Mouse (Mus musculus): ENCODE results near the gene Zfp462. TPM values are rescaled to one million over a fixed set of nuclear protein-coding genes. Genes with fewer than 3 reads are reported as not detected.

Gene Zfp462
- total and polyA plus RNA-seq, 3 experiments, result 0.05 TPM; not detected in 2

- ATAC-seq (ENCODE audit: extremely low read depth, insufficient number of reproducible peaks, low FRiP score, poor library complexity, severe bottlenecking) (no peak), DNase-seq (ENCODE audit: low spot score) (no peak)
- no peaks in the 10 kb centered on the region for H3K27me3 ChIP-seq (ENCODE audit: insufficient read depth, low read length)
- no peaks in the 10 kb centered on the region for H3K4me1 ChIP-seq (ENCODE audit: insufficient read depth, low read depth, low read length)
- no peak for TF ChIP-seq TAL1 (conservative IDR thresholded peaks at IDR 0.05; ENCODE audit: low read depth, low read length)
- no peak for TF ChIP-seq GATA1 (IDR thresholded peaks at IDR 0.05; ENCODE audit: borderline replicate concordance, low read length)
- no peak for TF ChIP-seq GATA2 (IDR thresholded peaks at IDR 0.05; ENCODE audit: borderline replicate concordance, low read depth, low read length)
- TF ChIP-seq POLR2AphosphoS5 (IDR thresholded peaks at IDR 0.05; ENCODE audit: insufficient replicate concordance, low read depth, low read length), result no peak
- TF ChIP-seq CTCF (IDR thresholded peaks at IDR 0.05; ENCODE audit: low read depth, low read length), result no peak
- H3K4me3 ChIP-seq (ENCODE audit: low read depth, low read length), result no peak overlapping the region
- H3K36me3 ChIP-seq (replicated peaks), result no peaks in the 10 kb centered on the region
- peaks cover 57% of the 10 kb centered on the region for H3K9me3 ChIP-seq (replicated peaks)
Observed at GRCm38 (mm10) chr4:55121126-55121525, 176.3 kb downstream of the Zfp462 start.

GRCm38 (mm10) chr4:55121952-55122351 lies 177.1 kb downstream of the Zfp462 start:
- no peak for ATAC-seq (ENCODE audit: extremely low read depth, insufficient number of reproducible peaks, low FRiP score, poor library complexity, severe bottlenecking)
- TF ChIP-seq CTCF (IDR thresholded peaks at IDR 0.05; ENCODE audit: low read depth, low read length), result no peak
- TF ChIP-seq POLR2AphosphoS5 (IDR thresholded peaks at IDR 0.05; ENCODE audit: insufficient replicate concordance, low read depth, low read length), result no peak
- TF ChIP-seq GATA2 (IDR thresholded peaks at IDR 0.05; ENCODE audit: borderline replicate concordance, low read depth, low read length), result no peak
- TF ChIP-seq GATA1 (IDR thresholded peaks at IDR 0.05; ENCODE audit: borderline replicate concordance, low read length), result no peak
- no peak for TF ChIP-seq TAL1 (conservative IDR thresholded peaks at IDR 0.05; ENCODE audit: low read depth, low read length)
- Histone ChIP-seq H3K36me3 (replicated peaks) (no peaks in the 10 kb centered on the region), H3K4me3 (ENCODE audit: low read depth, low read length) (no peak overlapping the region), H3K4me1 (ENCODE audit: insufficient read depth, low read depth, low read length) (no peaks in the 10 kb centered on the region), H3K27me3 (ENCODE audit: insufficient read depth, low read length) (no peaks in the 10 kb centered on the region), H3K9me3 (replicated peaks) (peaks cover 60% of the 10 kb centered on the region)
- DNase-seq (ENCODE audit: low spot score), result no peak

GRCm38 (mm10) chr4:55124126-55124525 lies 179.3 kb downstream of the Zfp462 start:
- Histone ChIP-seq H3K27me3 (ENCODE audit: insufficient read depth, low read length) (no peaks in the 10 kb centered on the region), H3K36me3 (replicated peaks) (no peaks in the 10 kb centered on the region), H3K9me3 (replicated peaks) (peaks cover 54% of the 10 kb centered on the region), H3K4me1 (ENCODE audit: insufficient read depth, low read depth, low read length) (no peaks in the 10 kb centered on the region), H3K4me3 (ENCODE audit: low read depth, low read length) (no peak overlapping the region)
- DNase-seq (ENCODE audit: low spot score), result no peak
- TF ChIP-seq CTCF (IDR thresholded peaks at IDR 0.05; ENCODE audit: low read depth, low read length) (no peak), TAL1 (conservative IDR thresholded peaks at IDR 0.05; ENCODE audit: low read depth, low read length) (no peak), GATA2 (IDR thresholded peaks at IDR 0.05; ENCODE audit: borderline replicate concordance, low read depth, low read length) (no peak), POLR2AphosphoS5 (IDR thresholded peaks at IDR 0.05; ENCODE audit: insufficient replicate concordance, low read depth, low read length) (no peak), GATA1 (IDR thresholded peaks at IDR 0.05; ENCODE audit: borderline replicate concordance, low read length) (no peak)
- ATAC-seq (ENCODE audit: extremely low read depth, insufficient number of reproducible peaks, low FRiP score, poor library complexity, severe bottlenecking), result no peak

GRCm38 (mm10) chr4:55125048-55125737 lies 180.3 kb downstream of the Zfp462 start:
- no peak for ATAC-seq (ENCODE audit: extremely low read depth, insufficient number of reproducible peaks, low FRiP score, poor library complexity, severe bottlenecking)
- TF ChIP-seq TAL1 (conservative IDR thresholded peaks at IDR 0.05; ENCODE audit: low read depth, low read length), result no peak
- no peak for TF ChIP-seq POLR2AphosphoS5 (IDR thresholded peaks at IDR 0.05; ENCODE audit: insufficient replicate concordance, low read depth, low read length)
- TF ChIP-seq GATA2 (IDR thresholded peaks at IDR 0.05; ENCODE audit: borderline replicate concordance, low read depth, low read length), result no peak
- TF ChIP-seq GATA1 (IDR thresholded peaks at IDR 0.05; ENCODE audit: borderline replicate concordance, low read length), result no peak
- TF ChIP-seq CTCF (IDR thresholded peaks at IDR 0.05; ENCODE audit: low read depth, low read length), result no peak
- H3K4me1 ChIP-seq (ENCODE audit: insufficient read depth, low read depth, low read length), result no peaks in the 10 kb centered on the region
- H3K27me3 ChIP-seq (ENCODE audit: insufficient read depth, low read length), result no peaks in the 10 kb centered on the region
- DNase-seq (ENCODE audit: low spot score), result no peak
- no peaks in the 10 kb centered on the region for H3K36me3 ChIP-seq (replicated peaks)
- H3K9me3 ChIP-seq (replicated peaks), result peaks cover 47% of the 10 kb centered on the region
- H3K4me3 ChIP-seq (ENCODE audit: low read depth, low read length), result no peak overlapping the region

- Histone ChIP-seq H3K27me3 (ENCODE audit: insufficient read depth, low read length) (no peaks in the 10 kb centered on the region), H3K36me3 (replicated peaks) (no peaks in the 10 kb centered on the region), H3K9me3 (replicated peaks) (peaks cover 46% of the 10 kb centered on the region), H3K4me3 (ENCODE audit: low read depth, low read length) (no peak overlapping the region), H3K4me1 (ENCODE audit: insufficient read depth, low read depth, low read length) (no peaks in the 10 kb centered on the region)
- no peak for ATAC-seq (ENCODE audit: extremely low read depth, insufficient number of reproducible peaks, low FRiP score, poor library complexity, severe bottlenecking)
- DNase-seq (ENCODE audit: low spot score), result no peak
- TF ChIP-seq POLR2AphosphoS5 (IDR thresholded peaks at IDR 0.05; ENCODE audit: insufficient replicate concordance, low read depth, low read length) (no peak), GATA2 (IDR thresholded peaks at IDR 0.05; ENCODE audit: borderline replicate concordance, low read depth, low read length) (no peak)
Observed at GRCm38 (mm10) chr4:55125738-55126054, 180.8 kb downstream of the Zfp462 start.

GRCm38 (mm10) chr4:55127228-55127901 lies 182.5 kb downstream of the Zfp462 start:
- TF ChIP-seq CTCF (IDR thresholded peaks at IDR 0.05; ENCODE audit: low read depth, low read length) (no peak), GATA1 (IDR thresholded peaks at IDR 0.05; ENCODE audit: borderline replicate concordance, low read length) (no peak), POLR2AphosphoS5 (IDR thresholded peaks at IDR 0.05; ENCODE audit: insufficient replicate concordance, low read depth, low read length) (no peak), GATA2 (IDR thresholded peaks at IDR 0.05; ENCODE audit: borderline replicate concordance, low read depth, low read length) (no peak), TAL1 (conservative IDR thresholded peaks at IDR 0.05; ENCODE audit: low read depth, low read length) (no peak)
- no peak for DNase-seq (ENCODE audit: low spot score)
- no peaks in the 10 kb centered on the region for H3K36me3 ChIP-seq (replicated peaks)

More at GRCm38 (mm10) chr4:55127228-55127901, 182.5 kb downstream of the Zfp462 start:
- Histone ChIP-seq H3K27me3 (ENCODE audit: insufficient read depth, low read length) (no peaks in the 10 kb centered on the region), H3K4me1 (ENCODE audit: insufficient read depth, low read depth, low read length) (no peaks in the 10 kb centered on the region), H3K4me3 (ENCODE audit: low read depth, low read length) (no peak overlapping the region), H3K9me3 (replicated peaks) (peaks cover 37% of the 10 kb centered on the region)
- ATAC-seq (ENCODE audit: extremely low read depth, insufficient number of reproducible peaks, low FRiP score, poor library complexity, severe bottlenecking), result no peak

Data from G1E (cell line).